Mouse (Mus musculus): Measurements from ENCODE around the gene Sgms1. TPM values are rescaled to one million over a fixed set of nuclear protein-coding genes. Genes with fewer than 3 reads are reported as not detected.
"Not testable (repeated sequence)": the region's sequence is repeated elsewhere in the genome, so short reads cannot be mapped to it uniquely, and the experiment has no call there.

Sgms1 gene
- polyA plus RNA-seq, 1 experiment from 2014 or later, result 9.9 TPM

DNA sequence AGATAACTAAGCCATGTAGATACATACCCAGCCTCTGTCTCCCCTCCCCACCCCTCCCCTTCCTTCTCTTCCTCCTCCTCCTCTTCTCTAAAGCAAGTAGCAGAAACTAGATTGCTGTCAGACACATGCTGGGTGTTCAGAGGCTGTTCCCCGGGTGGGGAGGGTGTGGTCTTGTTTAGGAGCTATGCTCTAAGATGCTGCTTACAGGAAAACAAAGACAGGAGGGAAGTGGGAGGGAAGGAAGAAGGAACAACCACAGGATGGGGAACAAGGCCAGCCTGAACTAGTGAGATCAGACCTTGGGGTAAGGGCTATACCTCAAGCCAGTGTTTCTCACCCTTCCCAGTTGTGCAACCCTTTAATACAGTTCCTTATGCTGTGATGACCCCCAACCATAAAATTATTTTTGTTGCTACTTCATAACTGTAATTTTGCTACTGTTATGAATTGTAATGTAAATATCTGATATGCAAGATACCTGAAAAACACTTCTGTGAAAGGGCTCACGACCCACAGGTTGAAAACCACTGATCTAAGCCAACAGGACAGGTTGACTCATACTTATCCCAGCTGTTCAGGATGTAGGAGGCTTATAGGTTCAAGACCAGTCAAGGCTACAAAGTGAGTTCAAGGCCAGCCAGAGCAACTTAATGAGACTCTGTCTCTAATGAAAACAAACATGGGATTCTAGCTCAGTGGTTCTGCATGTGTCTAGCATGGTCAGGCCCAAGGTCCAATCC, 61.3 kb downstream of the Sgms1 start:
- H3K36me3 ChIP-seq (ENCODE audit: poor library complexity, severe bottlenecking), result no peaks in the 10 kb centered on the region
- H3K27ac ChIP-seq, result no peak overlapping the region
- H3K27me3 ChIP-seq, result no peaks in the 10 kb centered on the region
- 50% methylated on average over 2 of the region's 2 CpGs for WGBS
- no peaks in the 10 kb centered on the region for H3K9me3 ChIP-seq (replicated peaks)
- no peak overlapping the region for H3K4me3 ChIP-seq
- no peaks in the 10 kb centered on the region for H3K4me1 ChIP-seq
- H3K9ac ChIP-seq, result no peak overlapping the region
- ATAC-seq, result no peak
- no peak overlapping the region for H3K4me2 ChIP-seq

DNA sequence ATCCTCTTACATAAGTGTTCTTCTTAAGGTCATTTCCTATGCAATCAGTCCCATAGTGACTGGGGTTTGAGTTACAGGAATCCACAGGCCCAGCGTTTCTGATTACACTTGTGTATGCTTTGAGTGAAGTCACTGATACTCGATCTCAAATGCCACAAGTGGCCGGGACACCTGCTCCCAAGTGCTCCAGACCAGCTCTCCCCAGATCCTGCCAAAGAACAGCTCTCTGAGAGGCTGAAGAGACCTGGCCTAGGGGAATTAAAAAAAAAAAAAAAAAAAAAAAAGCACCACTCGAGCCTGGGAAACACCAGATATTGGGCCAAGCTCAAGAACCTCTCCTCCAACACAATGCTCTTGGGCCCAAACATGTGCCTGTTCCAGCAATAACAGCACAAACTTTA, 62.9 kb downstream of the Sgms1 start:
- Histone ChIP-seq H3K4me2 (no peak overlapping the region), H3K27ac (no peak overlapping the region), H3K4me1 (peaks cover 14% of the 10 kb centered on the region), H3K27me3 (peaks cover 1% of the 10 kb centered on the region; the same call in 1 of the 2 replicates), H3K9me3 (replicated peaks) (no peaks in the 10 kb centered on the region), H3K36me3 (ENCODE audit: poor library complexity, severe bottlenecking) (no peaks in the 10 kb centered on the region), H3K9ac (no peak overlapping the region), H3K4me3 (no peak overlapping the region)
- WGBS, result 70% methylated on average over 4 of the region's 4 CpGs
- no peak for ATAC-seq

DNA sequence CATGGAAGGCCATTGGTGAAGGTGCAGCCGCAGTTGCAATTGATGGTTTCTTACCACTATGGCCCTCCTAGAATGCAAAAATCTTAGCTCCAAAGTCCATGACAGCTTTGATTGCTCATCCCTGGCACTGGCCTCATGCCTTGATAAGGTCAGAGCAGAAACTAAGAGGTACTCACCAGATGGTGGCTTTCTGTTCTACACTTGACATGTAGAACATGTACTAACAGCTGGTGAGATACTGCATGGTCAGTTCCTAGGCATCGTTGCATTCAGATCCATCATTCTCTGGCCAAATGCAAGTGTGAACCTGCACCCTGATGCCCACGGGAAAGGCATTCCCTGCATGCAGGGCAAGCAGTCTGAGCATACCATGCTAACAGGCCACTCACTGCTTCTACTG, 63.4 kb downstream of the Sgms1 start:
- Histone ChIP-seq H3K27me3 (peaks cover 5% of the 10 kb centered on the region; the same call in 1 of the 2 replicates), H3K4me2 (no peak overlapping the region), H3K36me3 (ENCODE audit: poor library complexity, severe bottlenecking) (no peaks in the 10 kb centered on the region), H3K4me1 (peaks cover 14% of the 10 kb centered on the region), H3K9me3 (replicated peaks) (no peaks in the 10 kb centered on the region), H3K9ac (no peak overlapping the region), H3K4me3 (no peak overlapping the region), H3K27ac (no peak overlapping the region)
- ATAC-seq, result no peak
- 90% methylated on average over 3 of the region's 3 CpGs for WGBS

DNA sequence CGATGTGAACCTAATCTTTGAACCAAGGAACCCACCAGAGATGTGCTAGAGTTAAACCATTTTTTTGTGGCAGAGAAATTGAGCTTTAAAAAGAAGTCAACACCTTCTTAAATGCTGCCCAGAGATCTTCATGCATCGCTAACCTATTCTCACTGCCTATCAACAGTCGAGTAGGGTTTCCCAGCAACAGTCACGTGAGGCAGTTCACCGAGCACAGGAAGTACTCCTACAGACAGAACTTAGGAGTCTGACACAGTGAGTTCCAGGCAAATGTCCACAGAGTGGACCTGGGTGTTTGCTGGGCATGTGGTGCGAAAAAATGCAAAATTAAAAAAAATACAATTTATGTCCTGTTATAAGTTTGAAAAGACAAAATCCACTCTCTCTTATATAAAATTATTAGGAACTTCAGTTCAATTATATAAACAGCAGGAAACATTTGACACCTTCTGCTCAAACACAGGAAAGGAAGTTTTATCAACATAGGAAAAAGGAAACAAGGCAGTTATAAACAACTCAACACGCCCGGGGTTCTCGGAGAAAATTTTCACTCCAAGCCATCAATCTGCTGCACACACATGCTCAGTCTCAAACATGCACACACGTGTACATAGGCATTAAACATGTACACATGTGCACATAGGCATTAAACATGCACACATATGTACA, 64.3 kb downstream of the Sgms1 start:
- H3K27me3 ChIP-seq, result peaks cover 5% of the 10 kb centered on the region; the same call in 1 of the 2 replicates
- WGBS, result 80% methylated on average over 10 of the region's 10 CpGs
- no peaks in the 10 kb centered on the region for H3K9me3 ChIP-seq (replicated peaks)
- H3K9ac ChIP-seq, result no peak overlapping the region
- ATAC-seq, result no peak
- H3K27ac ChIP-seq, result no peak overlapping the region
- peaks cover 14% of the 10 kb centered on the region for H3K4me1 ChIP-seq
- no peaks in the 10 kb centered on the region for H3K36me3 ChIP-seq (ENCODE audit: poor library complexity, severe bottlenecking)
- no peak overlapping the region for H3K4me3 ChIP-seq
- H3K4me2 ChIP-seq, result no peak overlapping the region

DNA sequence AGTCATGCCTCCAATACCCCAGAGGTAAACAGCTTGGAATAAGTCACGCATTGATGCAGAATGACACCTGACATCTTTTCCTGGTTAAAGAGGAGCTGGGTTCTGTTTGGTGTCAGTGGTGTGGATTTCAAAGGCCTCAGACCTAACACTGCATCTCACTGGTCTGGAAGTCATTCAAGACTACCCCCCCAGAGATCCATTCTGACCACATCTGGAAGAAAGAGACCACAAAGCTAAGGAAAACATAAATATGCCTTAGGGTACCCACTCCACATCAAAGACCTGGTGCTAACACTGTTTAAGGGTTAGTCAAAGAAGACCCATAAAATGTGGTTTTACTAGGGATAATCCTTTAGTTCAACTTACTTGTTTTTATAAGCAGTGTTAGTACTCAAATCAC, 65.0 kb downstream of the Sgms1 start:
- Histone ChIP-seq H3K27me3 (peaks cover 5% of the 10 kb centered on the region; the same call in 1 of the 2 replicates), H3K36me3 (ENCODE audit: poor library complexity, severe bottlenecking) (no peaks in the 10 kb centered on the region), H3K4me3 (no peak overlapping the region), H3K9ac (no peak overlapping the region), H3K4me2 (no peak overlapping the region), H3K27ac (no peak overlapping the region), H3K4me1 (peaks cover 20% of the 10 kb centered on the region), H3K9me3 (replicated peaks) (no peaks in the 10 kb centered on the region)
- ATAC-seq, result no peak
- WGBS, result 98% methylated on average over 1 of the region's 1 CpGs

DNA sequence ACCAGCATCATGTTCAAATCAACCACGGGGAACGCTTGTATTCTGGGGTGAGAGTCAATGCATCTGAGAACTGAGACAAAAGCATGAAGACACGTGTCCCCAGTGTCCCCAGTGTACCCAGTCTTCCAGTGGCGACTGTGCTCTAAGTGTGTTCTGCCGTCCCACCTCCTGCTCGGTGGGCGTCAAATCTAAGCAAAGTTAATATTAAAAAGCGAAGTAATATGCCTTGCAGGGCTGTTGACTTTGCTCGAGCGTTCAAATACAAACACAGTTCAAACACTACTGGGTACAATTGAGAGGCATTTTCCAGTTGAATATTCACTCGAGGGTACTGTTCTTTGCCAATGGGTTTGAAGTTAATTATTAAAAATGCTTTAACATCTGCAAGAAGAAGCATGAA, 66.4 kb downstream of the Sgms1 start:
- no peak for ATAC-seq
- Histone ChIP-seq H3K36me3 (ENCODE audit: poor library complexity, severe bottlenecking) (no peaks in the 10 kb centered on the region), H3K4me3 (no peak overlapping the region), H3K9ac (no peak overlapping the region), H3K4me2 (no peak overlapping the region), H3K9me3 (replicated peaks) (no peaks in the 10 kb centered on the region), H3K27ac (no peak overlapping the region), H3K27me3 (peaks cover 5% of the 10 kb centered on the region; the same call in 1 of the 2 replicates), H3K4me1 (peaks cover 29% of the 10 kb centered on the region)
- WGBS, result 73% methylated on average over 11 of the region's 11 CpGs

DNA sequence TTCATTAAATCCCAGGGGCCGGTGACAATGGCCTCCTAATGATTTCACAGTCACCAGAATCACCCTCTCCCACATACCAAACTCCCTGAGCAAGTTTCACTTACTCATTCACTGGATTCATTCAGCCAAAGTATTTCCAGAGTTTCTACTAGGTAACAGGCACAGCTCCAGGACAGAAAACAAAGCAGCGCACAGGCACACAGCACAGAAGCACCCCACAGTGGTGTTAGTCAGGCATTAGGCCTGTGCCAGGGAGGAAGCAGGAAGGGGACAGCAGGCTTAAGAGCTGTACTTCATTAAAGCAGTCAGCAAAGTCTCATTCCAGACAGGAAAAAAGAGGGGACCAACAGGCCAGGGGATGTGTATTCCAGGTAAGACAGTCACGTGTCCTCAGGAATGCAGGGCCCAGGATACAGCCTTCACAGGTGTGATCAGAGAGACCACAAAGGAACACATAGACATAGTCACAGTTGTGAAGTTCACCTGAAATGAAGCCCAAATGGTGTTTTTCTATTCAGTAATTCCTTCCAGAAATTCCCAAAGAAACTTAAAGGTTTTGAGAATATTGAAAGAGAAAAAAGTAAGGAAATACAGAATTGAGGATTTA, 67.0 kb downstream of the Sgms1 start:
- H3K4me1 ChIP-seq, result peaks cover 29% of the 10 kb centered on the region
- ATAC-seq, result peak; percentile 83
- no peaks in the 10 kb centered on the region for H3K36me3 ChIP-seq (ENCODE audit: poor library complexity, severe bottlenecking)
- H3K4me3 ChIP-seq, result no peak overlapping the region
- no peak overlapping the region for H3K27ac ChIP-seq
- H3K9ac ChIP-seq, result no peak overlapping the region
- H3K27me3 ChIP-seq, result peaks cover 5% of the 10 kb centered on the region; the same call in 1 of the 2 replicates
- 12% methylated on average over 3 of the region's 3 CpGs for WGBS
- no peaks in the 10 kb centered on the region for H3K9me3 ChIP-seq (replicated peaks)
- H3K4me2 ChIP-seq, result no peak overlapping the region

DNA sequence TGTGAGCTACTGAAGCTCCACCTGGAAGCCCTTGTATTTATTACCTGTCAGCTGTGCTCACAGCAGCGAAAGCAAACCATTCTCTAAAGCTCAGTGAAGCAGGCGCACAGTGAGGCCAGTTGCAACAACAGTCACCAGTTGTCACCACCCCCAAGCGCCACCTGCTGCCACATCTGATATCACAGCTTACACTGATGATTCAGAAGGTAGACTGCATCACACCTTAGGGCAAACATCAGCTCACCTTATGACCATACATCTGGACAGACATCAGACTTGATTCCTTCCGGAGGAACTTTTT, 69.2 kb downstream of the Sgms1 start:
- Histone ChIP-seq H3K4me1 (peaks cover 29% of the 10 kb centered on the region), H3K27ac (no peak overlapping the region), H3K9me3 (replicated peaks) (no peaks in the 10 kb centered on the region), H3K4me3 (no peak overlapping the region), H3K36me3 (ENCODE audit: poor library complexity, severe bottlenecking) (no peaks in the 10 kb centered on the region), H3K4me2 (no peak overlapping the region), H3K9ac (no peak overlapping the region), H3K27me3 (peaks cover 11% of the 10 kb centered on the region)
- ATAC-seq, result no peak
- 54% methylated on average over 4 of the region's 4 CpGs for WGBS

DNA sequence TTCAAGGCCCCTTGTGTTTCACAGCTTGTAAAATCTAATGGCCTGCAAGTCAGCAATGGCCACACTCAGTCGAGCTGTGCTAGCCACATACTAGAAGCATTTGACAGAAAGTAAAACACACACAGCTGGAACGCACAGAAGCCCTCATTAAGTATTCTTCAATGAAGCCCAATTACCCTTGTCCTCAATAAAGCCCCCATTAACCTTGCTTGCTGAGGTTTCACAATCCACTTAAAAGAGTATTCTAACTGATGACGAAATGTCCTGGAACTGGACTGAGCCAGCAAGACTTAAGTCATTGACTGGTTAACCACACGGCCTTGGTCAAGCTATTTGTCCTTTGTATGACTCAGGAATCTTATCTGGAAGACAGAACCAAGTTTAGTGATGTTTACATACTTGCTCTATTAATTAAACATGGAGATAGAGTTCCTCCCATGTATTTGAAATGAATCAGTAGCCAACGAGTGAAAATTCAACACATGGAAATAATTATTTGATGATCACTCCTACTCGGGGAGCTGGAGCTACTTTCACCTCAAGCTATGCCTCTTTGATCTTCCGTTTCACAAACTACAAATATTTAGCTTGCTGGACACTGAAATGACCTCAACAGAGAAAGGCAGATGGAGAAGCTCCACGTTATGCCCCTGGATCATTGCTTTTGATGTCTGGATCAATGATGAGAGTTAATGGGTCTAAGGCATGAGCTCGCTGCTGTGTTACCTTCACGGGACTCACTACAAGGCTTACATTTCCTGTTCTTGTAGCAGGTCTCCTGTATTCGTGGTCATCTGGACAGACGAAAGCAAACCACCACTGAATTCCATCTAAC, 69.8 kb downstream of the Sgms1 start:
- Histone ChIP-seq H3K36me3 (ENCODE audit: poor library complexity, severe bottlenecking) (no peaks in the 10 kb centered on the region), H3K27ac (no peak overlapping the region), H3K9ac (no peak overlapping the region), H3K4me3 (no peak overlapping the region), H3K4me1 (peaks cover 29% of the 10 kb centered on the region), H3K27me3 (peaks cover 11% of the 10 kb centered on the region), H3K9me3 (replicated peaks) (no peaks in the 10 kb centered on the region), H3K4me2 (no peak overlapping the region)
- no peak for ATAC-seq
- 52% methylated on average over 12 of the region's 12 CpGs for WGBS

DNA sequence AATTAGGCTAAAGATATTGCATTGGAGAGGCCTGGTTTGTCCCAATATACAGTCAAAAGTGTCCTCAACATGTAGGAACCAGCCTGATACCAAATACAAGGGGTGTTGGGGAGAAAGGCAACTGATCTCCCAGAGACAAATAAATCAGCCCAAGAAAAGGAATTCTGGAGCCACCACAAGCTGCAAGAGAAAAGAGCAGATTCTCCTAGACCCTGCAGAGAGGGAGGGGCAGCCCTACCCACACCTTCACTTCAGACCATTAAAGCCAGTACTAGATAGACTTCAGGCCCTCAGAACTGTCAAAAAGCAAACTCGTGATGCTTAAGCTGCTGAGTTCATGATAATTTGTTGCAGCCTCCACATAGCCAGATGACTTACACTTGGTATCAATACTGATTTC, 70.5 kb downstream of the Sgms1 start:
- Histone ChIP-seq H3K9ac (no peak overlapping the region), H3K9me3 (replicated peaks) (no peaks in the 10 kb centered on the region), H3K4me1 (peaks cover 29% of the 10 kb centered on the region), H3K27ac (no peak overlapping the region), H3K36me3 (ENCODE audit: poor library complexity, severe bottlenecking) (no peaks in the 10 kb centered on the region), H3K4me2 (no peak overlapping the region), H3K27me3 (peaks cover 11% of the 10 kb centered on the region), H3K4me3 (no peak overlapping the region)
- 33% methylated on average over 1 of the region's 1 CpGs for WGBS
- ATAC-seq, result no peak

DNA sequence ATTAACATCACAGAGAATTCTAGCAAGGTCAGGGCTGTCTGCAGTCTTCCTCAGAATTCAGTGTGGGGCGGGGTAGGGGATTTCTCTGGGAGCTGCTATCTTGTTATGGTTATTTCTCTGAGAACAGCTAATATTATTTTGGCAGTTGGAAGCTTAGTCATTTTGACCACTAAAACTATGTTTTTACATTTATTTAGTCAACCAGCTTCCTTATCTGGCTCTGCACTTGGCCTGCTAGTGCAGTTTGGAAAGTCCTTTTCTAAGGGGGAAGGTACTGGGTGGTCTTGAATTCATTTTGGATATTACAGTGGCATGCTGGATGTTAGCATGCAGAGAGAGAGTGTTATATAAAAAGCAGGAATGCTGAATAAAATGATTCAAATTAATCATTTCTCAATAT, 72.2 kb downstream of the Sgms1 start:
- not testable (repeated sequence) for H3K9me3 ChIP-seq (replicated peaks); H3K4me3 ChIP-seq; H3K9ac ChIP-seq; H3K4me2 ChIP-seq; ATAC-seq; H3K36me3 ChIP-seq (ENCODE audit: poor library complexity, severe bottlenecking); H3K27ac ChIP-seq
- H3K4me1 ChIP-seq, result peaks cover 25% of the 10 kb centered on the region
- WGBS, result 87% methylated on average over 1 of the region's 1 CpGs
- peaks cover 11% of the 10 kb centered on the region for H3K27me3 ChIP-seq

DNA sequence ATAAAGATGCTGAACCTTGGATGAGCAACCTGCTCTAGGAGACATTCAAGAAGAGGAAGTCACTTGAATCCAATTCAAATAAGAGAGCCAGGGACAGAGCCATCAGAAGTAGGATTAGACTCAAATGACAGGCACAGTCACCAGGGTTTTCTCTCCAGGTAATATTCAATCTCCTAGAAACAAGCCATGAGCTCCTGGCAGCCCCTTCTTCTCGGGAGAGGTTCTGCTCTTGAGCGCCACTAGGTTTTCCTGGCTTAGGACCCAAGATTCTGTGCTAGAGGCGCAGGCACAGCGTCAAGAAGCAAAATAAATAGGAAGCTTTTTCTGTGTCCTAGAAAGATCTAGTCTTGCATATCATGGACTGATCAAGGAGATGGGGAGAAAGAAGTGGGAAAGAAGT, 76.2 kb downstream of the Sgms1 start:
- Histone ChIP-seq H3K4me2 (no peak overlapping the region), H3K4me3 (no peak overlapping the region), H3K27ac (no peak overlapping the region), H3K4me1 (0 out of 2 replicates have a peak, but pooled peaks cover 3% of the 10 kb centered on the region), H3K36me3 (ENCODE audit: poor library complexity, severe bottlenecking) (no peaks in the 10 kb centered on the region), H3K9ac (no peak overlapping the region), H3K27me3 (peaks cover 6% of the 10 kb centered on the region; the same call in 1 of the 2 replicates), H3K9me3 (replicated peaks) (no peaks in the 10 kb centered on the region)
- ATAC-seq, result no peak
- WGBS, result 91% methylated on average over 4 of the region's 4 CpGs
